Mouse (Mus musculus) intestine, embryonic 16.5 days (tissue): ENCODE measurements around the gene Cdc6. TPM values are rescaled to one million over a fixed set of nuclear protein-coding genes. Genes with fewer than 3 reads are reported as not detected.
A peak's percentile ranks its signal among the peaks of the same experiment; 100 is the strongest.

ENCODE experiments used
- ATAC-seq: fragments of 200-750 bp; cut with Nextera tagmentation; 2 replicates; pipeline ENCODE4 v1.8.0; 2017; ENCODE audit warnings: moderate TSS enrichment, moderate library complexity
- H3K27ac ChIP-seq: fragments of 300-500 bp; sonication (generic); 2 replicates; pipeline ENCODE4 v1.5.1; 2014; ENCODE audit warnings: mild to moderate bottlenecking, low read length
- H3K27me3 ChIP-seq: fragments of 300-500 bp; sonication (generic); replicated peaks from 2 replicates; pipeline ENCODE4 v1.6.1; 2014; ENCODE audit warnings: low read length, control low read depth, mixed read lengths; ENCODE audit not compliant: control insufficient read depth, insufficient read depth
- H3K36me3 ChIP-seq: fragments of 300-500 bp; sonication (generic); 2 replicates; pipeline ENCODE4 v1.6.1; 2014; ENCODE audit warnings: low read length, control low read depth; ENCODE audit not compliant: control insufficient read depth, insufficient read depth
- H3K4me1 ChIP-seq: fragments of 300-500 bp; sonication (generic); 2 replicates; pipeline ENCODE4 v1.6.1; 2014; ENCODE audit warnings: low read length, control low read depth, mixed read lengths; ENCODE audit not compliant: control insufficient read depth, insufficient read depth
- H3K4me2 ChIP-seq: fragments of 300-500 bp; sonication (generic); 2 replicates; pipeline ENCODE4 v1.6.1; 2014; ENCODE audit warnings: low read depth, low read length, control low read depth
- H3K4me3 ChIP-seq: fragments of 300-500 bp; sonication (generic); 2 replicates; pipeline ENCODE4 v1.5.1; 2014; ENCODE audit warnings: mild to moderate bottlenecking, low read length
- H3K9ac ChIP-seq: fragments of 300-500 bp; sonication (generic); 2 replicates; pipeline ENCODE4 v1.6.1; 2014; ENCODE audit warnings: low read depth, low read length
- H3K9me3 ChIP-seq: fragments of 300-500 bp; sonication (generic); 2 replicates; pipeline ENCODE4 v1.6.1; 2016; ENCODE audit warnings: low read length, control low read depth; ENCODE audit not compliant: control insufficient read depth
- WGBS: fragments of 180-500 bp; shearing (Covaris S2); extraction: QIAGEN DNeasy Blood & Tissue Kit; methylation state at CpG from one replicate; pipeline ENCODE4 v1.1.7; 2014; 5-methylcytosine and 5-hydroxymethylcytosine counted together
- polyA plus RNA-seq: library from polyadenylated mRNA; unstranded; fragments of >200 nt; fragmentation: Nextera tagmentation; extraction: Ambion mirVana; gene quantifications from 2 replicates; pipeline ENCODE4 v1.2.1, GENCODE M21; 2015

Gene Cdc6
- polyA plus RNA-seq, 1 experiment from 2014 or later = 23.0 TPM

DNA sequence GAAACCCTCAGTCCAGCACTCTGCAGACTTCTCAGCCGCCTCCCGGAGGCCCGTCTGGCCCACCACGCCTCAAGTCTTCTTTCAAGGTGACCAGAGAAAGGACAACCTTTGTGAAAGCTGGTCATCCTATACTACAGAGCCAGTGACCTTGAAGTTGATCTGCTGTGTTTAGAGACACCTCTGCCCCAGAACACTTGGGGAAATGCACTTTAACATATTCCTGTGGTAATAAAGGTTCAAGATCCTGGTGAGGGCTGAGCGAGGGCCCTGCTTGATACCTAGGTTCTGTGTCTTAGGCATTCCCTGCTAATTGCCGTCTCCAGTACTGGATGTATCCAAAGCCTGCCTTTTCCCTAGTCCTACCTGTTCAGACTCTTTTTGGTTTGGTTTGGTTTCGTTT, 19.0 kb downstream of the Cdc6 start:
- no peaks in the 10 kb centered on the region for H3K36me3 ChIP-seq
- peaks cover 80% of the 10 kb centered on the region for H3K4me1 ChIP-seq
- H3K27ac ChIP-seq = peak overlapping the region; percentile 89
- no peak for ATAC-seq
- peak overlapping the region; percentile 1; the same call in 1 of the 2 replicates for H3K4me2 ChIP-seq
- no peaks in the 10 kb centered on the region for H3K9me3 ChIP-seq
- no peak overlapping the region for H3K4me3 ChIP-seq
- no peaks in the 10 kb centered on the region for H3K27me3 ChIP-seq
- WGBS = 66% methylated on average over 7 of the region's 7 CpGs
- H3K9ac ChIP-seq = 0 out of 2 replicates have a peak overlapping the region, but pooled peaks have one; percentile 43

DNA sequence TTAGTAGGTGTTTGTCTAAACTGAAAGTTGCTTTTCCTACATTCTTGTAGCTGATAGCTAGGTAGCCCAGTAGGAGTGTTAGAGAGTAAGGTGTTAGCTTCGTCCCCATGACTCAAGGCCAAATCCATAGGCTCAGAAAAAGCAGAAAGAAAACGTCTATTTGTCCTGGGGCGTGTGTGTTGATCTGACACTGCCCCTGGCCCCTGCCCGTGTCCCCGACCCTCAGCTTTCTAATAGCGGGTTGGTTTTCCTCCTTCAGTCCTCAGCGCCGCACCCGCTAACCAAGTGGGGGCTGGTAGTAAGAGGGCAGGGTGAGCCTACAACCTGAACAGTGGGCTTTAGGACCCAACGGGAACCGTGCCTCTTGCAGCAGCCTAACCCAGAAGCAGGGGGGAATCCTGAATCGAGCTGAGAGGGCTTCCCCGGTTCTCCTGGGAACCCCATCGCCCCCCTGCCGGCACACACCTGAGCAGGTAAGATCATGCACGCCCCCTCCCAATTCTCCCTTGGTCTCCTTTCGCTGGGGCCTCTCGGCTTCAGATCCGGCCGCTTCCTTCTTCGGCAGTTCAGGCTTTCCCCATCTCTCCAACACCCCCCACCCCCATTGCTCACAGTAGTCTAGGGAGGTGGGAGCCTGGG, 20.0 kb downstream of the Cdc6 start, which contains the start of gene Rara:
Gene Rara (plus strand): TSS at position 381 of the 639 bp plus-strand sequence.
- peak within 1 kb of the TSS; percentile 80 for H3K9ac ChIP-seq
- no peaks in the 10 kb centered on the region for H3K27me3 ChIP-seq
- ATAC-seq = no peak
- H3K9me3 ChIP-seq = no peaks in the 10 kb centered on the region
- H3K4me2 ChIP-seq = peak within 1 kb of the TSS; percentile 55
- peak within 1 kb of the TSS; percentile 89; the same call in 1 of the 2 replicates for H3K27ac ChIP-seq
- no peaks in the 10 kb centered on the region for H3K36me3 ChIP-seq
- peaks cover 88% of the 10 kb centered on the region for H3K4me1 ChIP-seq
- H3K4me3 ChIP-seq = peak within 1 kb of the TSS; percentile 59
- WGBS = 5% methylated on average over 21 of the region's 21 CpGs

DNA sequence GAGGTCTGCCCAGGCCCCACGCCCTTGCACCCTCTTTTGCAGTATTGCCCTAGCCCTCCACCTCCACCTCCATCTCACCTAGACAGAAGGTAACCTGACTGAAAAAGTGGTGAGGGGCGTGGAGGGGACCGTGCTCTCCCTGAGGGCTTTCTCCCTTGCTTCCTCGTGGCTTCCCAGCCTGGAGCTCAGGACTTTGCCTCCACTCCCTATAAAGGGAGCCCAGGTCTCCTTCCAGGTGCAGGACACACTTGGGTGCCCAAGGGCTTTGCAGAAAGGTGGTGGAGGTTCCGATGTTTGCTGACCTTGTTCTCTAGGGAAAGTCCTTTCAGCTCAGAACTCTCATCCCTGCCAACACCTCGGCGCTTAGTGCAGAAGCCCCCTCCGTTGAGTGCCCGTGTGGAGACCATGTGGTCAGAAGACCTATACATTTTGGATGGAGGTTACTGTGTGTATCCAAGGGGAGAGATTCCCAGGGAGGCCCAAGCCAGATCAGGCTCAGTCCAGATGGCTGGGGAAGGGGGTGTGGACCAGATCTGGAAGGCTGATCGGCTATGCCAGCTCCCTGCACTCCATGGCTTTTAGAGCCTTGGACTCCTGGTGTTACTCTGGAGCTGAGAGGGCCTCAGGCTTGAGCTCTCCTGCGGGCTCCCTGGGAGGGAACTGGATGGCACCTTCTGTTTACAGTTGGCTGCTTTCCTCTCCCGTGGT, 20.7 kb downstream of the Cdc6 start:
- no peak for ATAC-seq
- 12% methylated on average over 12 of the region's 12 CpGs for WGBS
- Histone ChIP-seq H3K27me3 (no peaks in the 10 kb centered on the region), H3K4me1 (peaks cover 93% of the 10 kb centered on the region), H3K4me3 (peak overlapping the region; percentile 59), H3K9me3 (no peaks in the 10 kb centered on the region), H3K4me2 (peak overlapping the region; percentile 55), H3K36me3 (no peaks in the 10 kb centered on the region), H3K27ac (0 out of 2 replicates have a peak overlapping the region, but pooled peaks have one; percentile 33), H3K9ac (peak overlapping the region; percentile 80)

DNA sequence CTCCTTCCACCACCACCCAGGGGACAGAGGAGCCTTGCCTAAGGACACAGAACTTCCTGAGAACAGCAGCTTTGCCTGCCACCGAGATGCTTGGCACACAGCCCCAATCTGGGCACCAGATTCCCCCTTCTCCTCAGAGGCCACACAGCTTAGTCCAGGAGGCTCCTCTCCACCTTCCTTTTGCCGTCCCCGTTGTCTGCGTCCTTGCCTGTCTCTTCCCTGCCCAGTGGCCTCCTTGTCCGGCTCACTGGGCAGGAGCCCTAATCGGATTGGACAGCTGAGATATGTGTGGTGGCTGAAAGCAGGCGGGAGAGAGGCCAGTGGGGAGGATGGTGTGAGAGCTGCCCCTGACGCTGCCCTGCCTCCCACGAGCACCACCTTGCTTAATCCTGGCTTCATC, 21.9 kb downstream of the Cdc6 start:
- peak overlapping the region; percentile 55 for H3K4me2 ChIP-seq
- H3K36me3 ChIP-seq = no peaks in the 10 kb centered on the region
- H3K27me3 ChIP-seq = no peaks in the 10 kb centered on the region
- H3K9ac ChIP-seq = peak overlapping the region; percentile 56
- H3K4me1 ChIP-seq = peaks cover 88% of the 10 kb centered on the region
- ATAC-seq = no peak
- WGBS = 20% methylated on average over 9 of the region's 9 CpGs
- no peaks in the 10 kb centered on the region for H3K9me3 ChIP-seq
- no peak overlapping the region for H3K4me3 ChIP-seq
- H3K27ac ChIP-seq = peak overlapping the region; percentile 90

DNA sequence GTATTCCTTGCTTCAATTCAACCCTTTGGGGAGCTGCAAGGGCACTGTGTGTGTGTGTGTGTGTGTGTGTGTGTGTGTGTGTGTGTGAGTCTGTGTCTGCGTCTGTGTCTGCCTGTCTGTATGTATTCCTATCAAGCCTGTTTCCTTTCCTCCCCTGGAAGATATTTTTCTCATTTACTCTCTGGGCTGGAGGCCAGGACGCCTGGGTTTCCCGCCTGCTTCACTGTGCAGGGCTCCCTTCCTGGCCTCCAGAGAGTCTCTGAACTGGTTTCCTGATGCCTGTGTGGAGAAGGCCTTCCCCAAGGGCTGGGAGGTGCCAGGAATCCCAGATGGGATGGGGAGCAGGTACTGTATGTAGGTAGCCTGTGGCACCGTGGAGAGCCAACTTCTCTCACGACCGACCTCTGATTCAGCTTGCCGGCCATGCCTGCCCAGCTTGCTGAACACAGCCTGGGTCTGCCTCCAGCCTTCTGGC, 22.6 kb downstream of the Cdc6 start:
- peaks cover 87% of the 10 kb centered on the region for H3K4me1 ChIP-seq
- H3K36me3 ChIP-seq = no peaks in the 10 kb centered on the region
- H3K4me2 ChIP-seq = peak overlapping the region; percentile 55
- no peak overlapping the region for H3K4me3 ChIP-seq
- peak overlapping the region; percentile 56 for H3K9ac ChIP-seq
- H3K27me3 ChIP-seq = no peaks in the 10 kb centered on the region
- ATAC-seq = no peak
- no peaks in the 10 kb centered on the region for H3K9me3 ChIP-seq
- peak overlapping the region; percentile 90 for H3K27ac ChIP-seq
- WGBS = 50% methylated on average over 7 of the region's 7 CpGs

DNA sequence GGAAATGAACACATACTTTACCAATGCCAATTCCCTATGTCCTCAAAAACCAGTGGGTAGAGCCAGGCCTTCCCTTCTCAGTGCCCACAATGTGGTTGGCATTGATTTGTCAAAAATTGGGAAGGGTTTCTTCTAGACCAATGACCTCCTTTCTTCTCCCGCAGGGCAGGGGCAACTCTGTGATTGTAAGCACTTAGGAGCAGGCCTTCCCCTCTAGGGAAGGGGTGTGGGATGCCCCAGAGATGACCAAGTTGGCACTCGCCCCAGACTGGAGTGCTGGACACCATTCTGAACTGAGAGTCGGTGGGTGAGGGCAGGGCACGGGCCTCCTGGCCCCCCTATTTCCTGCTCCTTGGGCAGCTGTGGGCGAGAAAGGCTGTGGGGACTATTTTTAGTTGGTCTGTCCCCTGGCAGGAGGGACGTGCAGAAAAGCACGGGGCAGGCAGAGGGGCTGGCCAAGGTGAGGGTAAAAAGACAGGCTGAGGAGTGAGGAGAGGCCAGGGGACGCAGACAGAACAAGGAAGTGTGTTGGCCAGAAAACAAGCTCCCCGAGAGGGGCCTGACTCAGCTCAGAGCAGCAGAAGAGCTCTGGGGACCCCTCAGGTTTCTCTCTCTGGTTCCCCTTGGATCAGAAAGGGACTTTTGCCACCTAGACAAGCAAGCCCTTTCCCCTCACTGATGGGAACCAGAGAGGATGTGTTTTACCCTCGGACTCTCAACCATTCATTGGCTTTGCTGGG, 23.3 kb downstream of the Cdc6 start:
- WGBS = 26% methylated on average over 10 of the region's 10 CpGs
- ATAC-seq = no peak
- Histone ChIP-seq H3K9me3 (no peaks in the 10 kb centered on the region), H3K4me3 (no peak overlapping the region), H3K27me3 (no peaks in the 10 kb centered on the region), H3K4me1 (peaks cover 86% of the 10 kb centered on the region), H3K36me3 (no peaks in the 10 kb centered on the region), H3K9ac (peak overlapping the region; percentile 57), H3K27ac (peak overlapping the region; percentile 90), H3K4me2 (peak overlapping the region; percentile 19; the same call in 1 of the 2 replicates)

DNA sequence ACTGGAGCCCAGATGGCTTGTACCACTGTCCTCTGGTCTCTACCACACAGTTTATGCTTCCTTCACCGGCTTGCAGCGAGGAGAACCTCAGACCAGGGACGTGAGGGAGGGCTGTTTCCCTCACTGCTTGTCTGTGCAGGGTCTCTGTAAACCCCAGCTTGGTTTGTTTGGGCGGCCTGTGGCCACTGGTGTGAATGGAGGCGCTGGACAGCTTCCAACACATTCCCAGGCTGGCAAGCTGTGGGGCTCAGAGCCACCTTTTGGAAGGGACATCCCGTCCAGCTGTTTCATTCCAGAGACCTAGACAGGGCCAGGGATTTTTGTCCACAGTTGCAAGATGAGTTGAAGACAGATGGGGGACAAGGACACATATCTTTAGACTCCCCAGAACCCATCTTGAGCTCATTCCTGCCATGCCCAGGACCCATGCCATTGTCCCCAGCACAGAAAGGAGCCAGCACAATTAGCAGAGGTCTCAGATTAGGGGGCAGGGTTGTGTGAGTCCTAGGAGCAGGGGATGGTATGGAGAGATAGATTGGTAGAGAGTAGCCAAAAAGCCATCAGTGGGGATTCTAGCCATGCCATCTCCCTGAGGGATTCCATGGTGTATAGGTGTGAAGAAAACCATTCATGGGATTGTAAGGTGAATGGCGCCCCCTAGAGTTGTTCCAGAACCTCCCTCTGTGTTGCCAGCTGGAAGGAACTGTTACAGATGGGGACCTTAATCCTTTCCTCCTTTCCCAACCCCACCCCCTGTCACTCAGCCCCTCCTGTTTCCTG, 24.1 kb downstream of the Cdc6 start:
- peak overlapping the region; percentile 90 for H3K27ac ChIP-seq
- H3K36me3 ChIP-seq = no peaks in the 10 kb centered on the region
- ATAC-seq = no peak
- peaks cover 86% of the 10 kb centered on the region for H3K4me1 ChIP-seq
- H3K4me2 ChIP-seq = peak overlapping the region; percentile 19; the same call in 1 of the 2 replicates
- H3K27me3 ChIP-seq = no peaks in the 10 kb centered on the region
- peak overlapping the region; percentile 57 for H3K9ac ChIP-seq
- H3K4me3 ChIP-seq = no peak overlapping the region
- 28% methylated on average over 7 of the region's 7 CpGs for WGBS
- no peaks in the 10 kb centered on the region for H3K9me3 ChIP-seq

DNA sequence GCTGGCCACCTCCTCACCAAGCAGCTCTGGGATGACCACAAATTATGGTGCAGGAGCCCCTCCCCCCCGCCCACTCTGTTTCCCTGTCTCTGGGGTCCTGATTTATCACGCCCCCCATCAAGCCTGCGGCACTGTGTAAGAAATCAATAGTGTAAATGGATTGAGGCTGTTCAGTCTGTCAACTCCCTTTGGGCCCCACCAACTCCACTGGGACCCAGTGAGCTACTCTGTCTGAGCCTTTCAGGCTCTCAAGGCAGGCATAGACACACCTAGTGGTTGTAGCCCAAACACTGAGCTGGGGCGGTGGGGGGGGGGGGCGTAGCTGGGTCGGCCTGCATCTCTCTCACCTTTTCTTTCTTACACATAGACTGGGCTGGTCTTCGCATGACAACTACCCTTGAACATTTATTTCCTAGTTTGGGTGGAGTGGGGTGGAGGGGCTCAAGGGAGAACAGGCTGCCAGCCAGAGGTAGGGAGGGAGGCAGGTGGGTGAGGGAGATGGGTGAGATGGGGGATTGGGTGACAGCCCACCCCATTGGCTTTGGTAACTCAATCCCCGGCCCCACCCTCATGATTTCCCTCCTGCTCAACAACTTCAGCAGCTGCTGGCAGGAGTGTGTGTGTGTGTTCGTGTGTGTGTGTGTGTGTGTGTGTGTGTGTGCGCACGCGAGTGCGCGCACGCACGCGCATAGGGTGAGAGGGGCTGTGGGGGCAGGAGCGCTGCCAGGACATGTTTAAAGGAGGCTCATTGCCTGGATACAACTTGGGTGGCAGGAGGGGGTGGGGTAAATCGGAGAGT, 24.9 kb downstream of the Cdc6 start:
- H3K4me3 ChIP-seq = no peak overlapping the region
- peak overlapping the region; percentile 33; the same call in 1 of the 2 replicates for H3K9ac ChIP-seq
- no peak overlapping the region; the same call in 1 of the 2 replicates for H3K27ac ChIP-seq

More for the DNA sequence above, 24.9 kb downstream of the Cdc6 start:
- Histone ChIP-seq H3K4me1 (peaks cover 82% of the 10 kb centered on the region), H3K36me3 (no peaks in the 10 kb centered on the region), H3K27me3 (no peaks in the 10 kb centered on the region), H3K4me2 (0 out of 2 replicates have a peak overlapping the region, but pooled peaks have one; percentile 25), H3K9me3 (no peaks in the 10 kb centered on the region)
- WGBS = 20% methylated on average over 19 of the region's 19 CpGs
- ATAC-seq = no peak
